Mouse (Mus musculus): ENCODE data around the gene 4932414N04Rik. TPM values are rescaled to one million over a fixed set of nuclear protein-coding genes. Genes with fewer than 3 reads are reported as not detected.

4932414N04Rik gene
- polyA plus RNA-seq, 1 experiment from 2014 or later = not detected

DNA sequence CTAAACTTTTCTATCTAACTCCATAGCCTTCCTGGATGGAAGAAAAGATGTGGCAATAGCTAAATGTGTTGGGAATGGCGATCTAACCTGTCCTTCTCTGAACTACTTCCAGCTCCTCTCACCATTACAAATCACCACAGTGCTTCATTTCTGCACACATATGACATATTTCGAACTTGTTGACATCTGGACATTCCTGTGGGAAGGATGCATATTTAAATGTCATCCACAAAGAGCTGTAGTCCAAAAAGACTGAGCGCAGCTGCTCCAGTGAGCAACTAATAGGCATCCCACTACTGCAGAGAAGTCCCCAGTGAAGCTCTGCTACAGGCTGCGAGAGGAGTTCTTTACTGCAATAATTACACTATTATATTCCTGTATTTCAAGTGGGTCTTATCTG is 140.8 kb downstream of the 4932414N04Rik start:
- H3K27ac ChIP-seq (ENCODE audit: low read length) = no peak overlapping the region
- TF ChIP-seq CTCF (IDR thresholded peaks at IDR 0.05) (no peak), EP300 (IDR thresholded peaks at IDR 0.05) (no peak)
- no peaks in the 10 kb centered on the region for H3K36me3 ChIP-seq (ENCODE audit: insufficient read depth, low read length)
- no peaks in the 10 kb centered on the region for H3K27me3 ChIP-seq (replicated peaks; ENCODE audit: insufficient read depth, low read length)
- DNase-seq (ENCODE audit: low spot score) (peak; percentile 26), ATAC-seq (no peak; the same call in 1 of the 2 replicates)
- no peak overlapping the region for H3K9ac ChIP-seq (replicated peaks; ENCODE audit: low read depth)
- 66% methylated on average over 4 of the region's 4 CpGs for WGBS
- H3K4me1 ChIP-seq (ENCODE audit: insufficient read depth, low read depth, low read length) = peaks cover 5% of the 10 kb centered on the region; the same call in 1 of the 2 replicates
- H3K4me2 ChIP-seq (replicated peaks; ENCODE audit: low read depth, low read length) = no peak overlapping the region
- H3K9me3 ChIP-seq (ENCODE audit: low read length) = no peaks in the 10 kb centered on the region
- H3K4me3 ChIP-seq (ENCODE audit: low read depth, low read length) = no peak overlapping the region

Other genes starting within 250 kb of the 4932414N04Rik start
- 11.8 and 12.0 TPM in 2 replicates for gene Stk39, start 184.2 kb upstream of the 4932414N04Rik start, polyA plus RNA-seq (2015; fragmentation: Nextera tagmentation; extraction: Ambion mirVana)
- gene 4933409G03Rik, start 74.1 kb upstream of the 4932414N04Rik start, polyA plus RNA-seq (2015; fragmentation: Nextera tagmentation; extraction: Ambion mirVana) = not detected in 2 replicates
- 9.6 and 11.4 TPM in 2 replicates for gene Cers6, start 205.0 kb downstream of the 4932414N04Rik start, polyA plus RNA-seq (2015; fragmentation: Nextera tagmentation; extraction: Ambion mirVana)

Measured in lung, postnatal 0 days (tissue).